Mouse (Mus musculus) frontal cortex, postnatal 36 days (tissue): ENCODE measurements around the gene Cpeb1.
A peak's percentile ranks its signal among the peaks of the same experiment; 100 is the strongest.
"Not testable (repeated sequence)": the region's sequence is repeated elsewhere in the genome, so short reads cannot be mapped to it uniquely, and the experiment has no call there.

Experiments
- DNase-seq, 2 experiments: peaks; one replicate each; pipeline ENCODE4 v3.0.0; 2022; ENCODE audit warnings: low spot score in 2 of 2

Cpeb1 gene

GRCm38 (mm10) chr7:81455155-81455651 lies at the start of gene Cpeb1:
Gene Cpeb1 (minus strand): TSS chr7:81455465.
- peak; percentile 79 to 80 for DNase-seq

- no peak for DNase-seq
Observed at GRCm38 (mm10) chr7:81501050-81501449, 45.8 kb upstream of the Cpeb1 start.

- no peak for DNase-seq
Observed at GRCm38 (mm10) chr7:81498181-81498580, 42.9 kb upstream of the Cpeb1 start, which contains the start of gene BC048679. Gene BC048679 (minus strand): TSS chr7:81498281.

- no peak for DNase-seq
Observed at GRCm38 (mm10) chr7:81497171-81497570, 41.9 kb upstream of the Cpeb1 start.

GRCm38 (mm10) chr7:81493331-81494021 lies 38.2 kb upstream of the Cpeb1 start, which contains the start of gene Ap3b2:
Gene Ap3b2 (minus strand): TSS chr7:81493925.
- DNase-seq: peak; percentile 83 to 86

GRCm38 (mm10) chr7:81492628-81493027 lies 37.4 kb upstream of the Cpeb1 start:
- DNase-seq: no peak

- DNase-seq: no peak
Observed at GRCm38 (mm10) chr7:81489649-81490048, 34.4 kb upstream of the Cpeb1 start.

GRCm38 (mm10) chr7:81480800-81481199 lies 25.5 kb upstream of the Cpeb1 start:
- DNase-seq: no peak

- no peak for DNase-seq
Observed at GRCm38 (mm10) chr7:81479531-81480090, 24.3 kb upstream of the Cpeb1 start.

- not testable (repeated sequence) for DNase-seq
Observed at GRCm38 (mm10) chr7:81478261-81478660, 23.0 kb upstream of the Cpeb1 start.

GRCm38 (mm10) chr7:81476833-81477232 lies 21.6 kb upstream of the Cpeb1 start:
- no peak for DNase-seq

GRCm38 (mm10) chr7:81475221-81475620 lies 20.0 kb upstream of the Cpeb1 start:
- peak; percentile 40 to 64 for DNase-seq

- DNase-seq: no peak
Observed at GRCm38 (mm10) chr7:81464906-81465450, 9.7 kb upstream of the Cpeb1 start.

- DNase-seq: no peak
Observed at GRCm38 (mm10) chr7:81464116-81464515, 8.9 kb upstream of the Cpeb1 start.

- no peak for DNase-seq
Observed at GRCm38 (mm10) chr7:81462815-81463214, 7.5 kb upstream of the Cpeb1 start.

GRCm38 (mm10) chr7:81454331-81455039 lies 780 bp downstream of the Cpeb1 start:
- peak; percentile 61 to 69 for DNase-seq

GRCm38 (mm10) chr7:81453443-81454274 lies 1.6 kb downstream of the Cpeb1 start:
- DNase-seq: peak; percentile 44 to 56

- DNase-seq: peak in 1 of 2 experiments; percentile 59
Observed at GRCm38 (mm10) chr7:81452971-81453441, 2.3 kb downstream of the Cpeb1 start.

GRCm38 (mm10) chr7:81398957-81399356 lies 56.3 kb downstream of the Cpeb1 start:
- DNase-seq: peak in 1 of 2 experiments; percentile 26

- no peak for DNase-seq
Observed at GRCm38 (mm10) chr7:81379363-81379762, 75.9 kb downstream of the Cpeb1 start.

GRCm38 (mm10) chr7:81372337-81372920 lies 82.8 kb downstream of the Cpeb1 start:
- DNase-seq: peak; percentile 80
